Mouse (Mus musculus) right cerebral cortex, postnatal 14 days (tissue): ENCODE measurements around the gene Spry2.

Experiments
- DNase-seq: peaks from one replicate; pipeline ENCODE4 v3.0.0; 2022

The Spry2 gene

GRCm38 (mm10) chr14:105892941-105893622 lies 3.5 kb downstream of the Spry2 start:
- DNase-seq, result peak; percentile 15

GRCm38 (mm10) chr14:105890516-105891231 lies 5.9 kb downstream of the Spry2 start:
- DNase-seq, result no peak

- no peak for DNase-seq
These were observed 9.8 kb downstream of the Spry2 start for GRCm38 (mm10) chr14:105886643-105887374.

- DNase-seq, result no peak
These were observed 11.4 kb downstream of the Spry2 start for GRCm38 (mm10) chr14:105885249-105885648.

GRCm38 (mm10) chr14:105883215-105883614 lies 13.4 kb downstream of the Spry2 start:
- no peak for DNase-seq

- DNase-seq, result no peak
These were observed 18.3 kb downstream of the Spry2 start for GRCm38 (mm10) chr14:105878359-105878758.

GRCm38 (mm10) chr14:105876375-105876774 lies 20.2 kb downstream of the Spry2 start:
- no peak for DNase-seq

- DNase-seq, result no peak
These were observed 26.2 kb downstream of the Spry2 start for GRCm38 (mm10) chr14:105870370-105870936.

- no peak for DNase-seq
These were observed 31.2 kb downstream of the Spry2 start for GRCm38 (mm10) chr14:105865381-105865938.

GRCm38 (mm10) chr14:105862199-105862598 lies 34.4 kb downstream of the Spry2 start:
- DNase-seq, result no peak

GRCm38 (mm10) chr14:105860920-105861319 lies 35.7 kb downstream of the Spry2 start:
- DNase-seq, result no peak

GRCm38 (mm10) chr14:105860276-105860675 lies 36.3 kb downstream of the Spry2 start:
- DNase-seq, result no peak

- no peak for DNase-seq
These were observed 36.7 kb downstream of the Spry2 start for GRCm38 (mm10) chr14:105859876-105860275.

- no peak for DNase-seq
These were observed 37.3 kb downstream of the Spry2 start for GRCm38 (mm10) chr14:105859368-105859767.

- DNase-seq, result no peak
These were observed 37.7 kb downstream of the Spry2 start for GRCm38 (mm10) chr14:105858935-105859334.

- DNase-seq, result no peak
These were observed 45.1 kb downstream of the Spry2 start for GRCm38 (mm10) chr14:105851359-105852067.
